In the genomic region with DNA sequence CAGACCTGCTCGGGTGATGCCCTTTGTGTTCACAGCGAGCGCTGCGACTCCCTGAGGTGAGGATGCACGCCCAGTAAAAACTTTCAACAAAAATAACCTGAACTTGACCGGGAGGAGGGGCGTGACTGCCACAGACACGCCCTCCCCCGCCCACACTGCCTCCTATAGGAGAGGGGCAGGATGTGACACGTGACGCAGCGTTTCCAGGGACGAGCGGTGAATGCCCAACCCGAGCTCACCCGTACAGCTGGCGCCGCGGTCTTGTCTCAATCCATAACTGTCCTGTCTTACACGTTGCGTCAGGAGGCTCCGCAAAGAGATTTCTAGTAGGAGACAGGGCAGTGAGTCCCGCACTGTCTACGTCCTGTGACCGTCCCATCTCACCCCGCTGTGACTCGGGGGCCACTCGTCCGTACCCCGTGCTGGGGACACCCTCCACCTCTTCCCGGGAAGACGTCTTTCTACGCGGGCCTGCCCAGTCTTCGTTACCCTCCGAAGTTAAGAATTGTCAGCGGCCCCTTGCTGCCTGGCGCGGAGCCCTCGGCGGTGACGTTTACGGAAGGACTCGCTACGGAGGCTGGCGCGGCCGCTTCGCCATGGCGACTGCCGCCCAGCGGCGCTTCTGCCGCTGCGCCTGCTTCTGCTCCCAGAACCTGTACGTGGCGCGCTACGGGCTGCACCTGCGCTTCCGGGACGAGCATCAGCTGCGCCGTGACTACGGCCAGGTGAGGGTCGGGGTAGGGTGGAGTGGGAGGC, we compare ENCODE assay signal across 8 mouse cellular contexts. TPM values are rescaled to one million over a fixed set of nuclear protein-coding genes. Genes with fewer than 3 reads are reported as not detected.
DNase-seq lines count a peak whose midpoint lies in the region; ATAC-seq and TF ChIP-seq lines count a peak whose summit lies in the region.

Ogfod2 (plus strand) TSS at position 556 of the 756 bp plus-strand sequence.

- H3K9me3 ChIP-seq in forebrain, embryonic 10.5 days = no peaks in the 10 kb centered on the region
- no peaks in the 10 kb centered on the region for H3K9me3 ChIP-seq in heart, embryonic 15.5 days (replicated peaks)
- H3K9me3 ChIP-seq in liver, embryonic 14.5 days (ENCODE audit: control insufficient read depth, low read length) = no peaks in the 10 kb centered on the region
- no peaks in the 10 kb centered on the region for H3K9me3 ChIP-seq in neural tube, embryonic 11.5 days (ENCODE audit: control insufficient read depth, low read length)
- H3K9me3 ChIP-seq in stomach, postnatal 0 days (ENCODE audit: control insufficient read depth, low read length) = no peaks in the 10 kb centered on the region

- H3K27ac ChIP-seq in forebrain, embryonic 10.5 days = peak within 1 kb of the TSS; percentile 94
- H3K27ac ChIP-seq in heart, embryonic 15.5 days = peak within 1 kb of the TSS; percentile 91
- peak within 1 kb of the TSS; percentile 87 for H3K27ac ChIP-seq in liver, embryonic 14.5 days
- H3K27ac ChIP-seq in neural tube, embryonic 11.5 days (ENCODE audit: low read depth, low read length) = peak within 1 kb of the TSS; percentile 64; the same call in 1 of the 2 replicates
- H3K27ac ChIP-seq in stomach, postnatal 0 days (replicated peaks) = peak within 1 kb of the TSS; percentile 89

- peak within 1 kb of the TSS; percentile 69 for H3K9ac ChIP-seq in heart, embryonic 15.5 days
- H3K9ac ChIP-seq in liver, embryonic 14.5 days (replicated peaks) = peak within 1 kb of the TSS; percentile 85
- peak within 1 kb of the TSS; percentile 71 for H3K9ac ChIP-seq in neural tube, embryonic 11.5 days (ENCODE audit: low read length)
- H3K9ac ChIP-seq in stomach, postnatal 0 days (ENCODE audit: low read length) = peak within 1 kb of the TSS; percentile 77

- peak; percentile 91 to 92 for DNase-seq in CD8-positive naive resting alpha-beta T cell, adult 2 months (ENCODE audit: low read depth in 2 of 2, low spot score in 2 of 2)
- peak; percentile 95 for DNase-seq in c-Kit-positive CD71-negative TER-119-negative erythroid progenitor cells, embryonic 14.5 days (ENCODE audit: low read depth)
- DNase-seq in forebrain, embryonic 10.5 days (ENCODE audit: extremely low spot score, low spot score) = peak; percentile 98
- peak; percentile 97 to 98 for DNase-seq in kidney, postnatal 25 days
- peak; percentile 94 to 95 (median 95) for DNase-seq in liver, embryonic 14.5 days (ENCODE audit: low read depth in 3 of 3, low spot score in 3 of 3)
- DNase-seq in neural tube, embryonic 11.5 days (ENCODE audit: low spot score) = peak; percentile 96
- peak; percentile 99 for DNase-seq in stomach, postnatal 0 days (ENCODE audit: low spot score)

- TF ChIP-seq CTCF in liver, embryonic 14.5 days (IDR thresholded peaks at IDR 0.05; ENCODE audit: low read depth) = peak; percentile 69
- TF ChIP-seq CTCF in stomach, postnatal 0 days (IDR thresholded peaks at IDR 0.05; ENCODE audit: low read depth) = peak; percentile 73

- peaks cover 14% of the 10 kb centered on the region for H3K36me3 ChIP-seq in forebrain, embryonic 10.5 days (replicated peaks)
- H3K36me3 ChIP-seq in heart, embryonic 15.5 days = no peaks in the 10 kb centered on the region
- H3K36me3 ChIP-seq in liver, embryonic 14.5 days (replicated peaks; ENCODE audit: control insufficient read depth, insufficient read depth, low read depth) = no peaks in the 10 kb centered on the region; the same call in 1 of the 2 replicates
- no peaks in the 10 kb centered on the region; the same call in 1 of the 2 replicates for H3K36me3 ChIP-seq in neural tube, embryonic 11.5 days (ENCODE audit: control insufficient read depth, insufficient read depth, low read length)
- H3K36me3 ChIP-seq in stomach, postnatal 0 days (ENCODE audit: control insufficient read depth, insufficient read depth, low read length) = no peaks in the 10 kb centered on the region

- ATAC-seq in heart, embryonic 15.5 days (replicated peaks; ENCODE audit: insufficient number of reproducible peaks, insufficient read depth, low FRiP score, low read depth) = peak; percentile 96
- ATAC-seq in liver, embryonic 14.5 days (ENCODE audit: insufficient read depth) = peak; percentile 96
- peak; percentile 95 for ATAC-seq in neural tube, embryonic 11.5 days (ENCODE audit: insufficient read depth, low FRiP score, low TSS enrichment)
- peak; percentile 97 for ATAC-seq in stomach, postnatal 0 days (ENCODE audit: low FRiP score, low TSS enrichment)

- WGBS in forebrain, embryonic 10.5 days = 1% methylated on average over 66 of the region's 66 CpGs
- under 1% methylated on average over 66 of the region's 66 CpGs for WGBS in heart, embryonic 15.5 days
- under 1% methylated on average over 66 of the region's 66 CpGs for WGBS in liver, embryonic 14.5 days (ENCODE audit: insufficient replicate concordance)
- 2% methylated on average over 66 of the region's 66 CpGs for WGBS in neural tube, embryonic 11.5 days
- WGBS in stomach, postnatal 0 days = 0% methylated on average over 66 of the region's 66 CpGs

- peaks cover 38% of the 10 kb centered on the region for H3K4me1 ChIP-seq in forebrain, embryonic 10.5 days
- H3K4me1 ChIP-seq in heart, embryonic 15.5 days (replicated peaks) = peaks cover 29% of the 10 kb centered on the region
- H3K4me1 ChIP-seq in liver, embryonic 14.5 days (replicated peaks; ENCODE audit: control insufficient read depth in 2 of 2, insufficient read depth in 2 of 2, low read length in 1 of 2) = peaks cover 7 to 19% of the 10 kb centered on the region in 2 experiments
- H3K4me1 ChIP-seq in neural tube, embryonic 11.5 days (ENCODE audit: control insufficient read depth, insufficient read depth, low read length) = peaks cover 14% of the 10 kb centered on the region
- H3K4me1 ChIP-seq in stomach, postnatal 0 days (replicated peaks; ENCODE audit: control insufficient read depth, insufficient read depth) = peaks cover 6% of the 10 kb centered on the region; the same call in 1 of the 2 replicates

- peak within 1 kb of the TSS; percentile 93 for H3K4me3 ChIP-seq in forebrain, embryonic 10.5 days
- peak within 1 kb of the TSS; percentile 72 for H3K4me3 ChIP-seq in heart, embryonic 15.5 days
- peak within 1 kb of the TSS; percentile 86 to 91 for H3K4me3 ChIP-seq in liver, embryonic 14.5 days (ENCODE audit: insufficient read depth in 1 of 2, low read depth in 2 of 2, low read length in 2 of 2)
- H3K4me3 ChIP-seq in neural tube, embryonic 11.5 days (ENCODE audit: low read depth, low read length) = peak within 1 kb of the TSS; percentile 86
- peak within 1 kb of the TSS; percentile 87 for H3K4me3 ChIP-seq in stomach, postnatal 0 days (ENCODE audit: low read depth, low read length)

- TF ChIP-seq EP300 in liver, embryonic 14.5 days (IDR thresholded peaks at IDR 0.05; ENCODE audit: low read depth) = no peak
- no peak for TF ChIP-seq EP300 in stomach, postnatal 0 days (optimal IDR thresholded peaks at IDR 0.05)

- H3K27me3 ChIP-seq in forebrain, embryonic 10.5 days (ENCODE audit: poor library complexity, severe bottlenecking) = no peaks in the 10 kb centered on the region
- no peaks in the 10 kb centered on the region for H3K27me3 ChIP-seq in heart, embryonic 15.5 days
- H3K27me3 ChIP-seq in liver, embryonic 14.5 days (ENCODE audit: control insufficient read depth, insufficient read depth, low read length) = no peaks in the 10 kb centered on the region
- no peaks in the 10 kb centered on the region for H3K27me3 ChIP-seq in neural tube, embryonic 11.5 days (ENCODE audit: control insufficient read depth, insufficient read depth, low read length)
- H3K27me3 ChIP-seq in stomach, postnatal 0 days (ENCODE audit: control insufficient read depth, insufficient read depth, low read length) = no peaks in the 10 kb centered on the region

- H3K4me2 ChIP-seq in heart, embryonic 15.5 days = peak within 1 kb of the TSS; percentile 81
- peak within 1 kb of the TSS; percentile 97 for H3K4me2 ChIP-seq in liver, embryonic 14.5 days (ENCODE audit: low read depth)
- H3K4me2 ChIP-seq in neural tube, embryonic 11.5 days (ENCODE audit: low read depth) = peak within 1 kb of the TSS; percentile 81
- H3K4me2 ChIP-seq in stomach, postnatal 0 days (replicated peaks; ENCODE audit: low read depth) = peak within 1 kb of the TSS; percentile 91

RNA-seq across cellular contexts. Expression of gene Ogfod2, which starts in this region (rescaled TPM):
- polyA plus RNA-seq in forebrain, embryonic 10.5 days (2016; fragmentation: Nextera tagmentation; extraction: Ambion mirVana) = 16.8 and 17.8 TPM in 2 replicates
- polyA plus RNA-seq in heart, embryonic 15.5 days (2015; fragmentation: Nextera tagmentation; extraction: Ambion mirVana) = 18.2 and 22.3 TPM in 2 replicates
- polyA plus RNA-seq in liver, embryonic 14.5 days (2012; rRNA removed) = 10.0 and 12.5 TPM in 2 replicates
- polyA plus RNA-seq in liver, embryonic 14.5 days (2014; fragmentation: Nextera tagmentation; extraction: Ambion mirVana) = 10.1 and 10.9 TPM in 2 replicates
- polyA plus RNA-seq in neural tube, embryonic 11.5 days (2014; fragmentation: Nextera tagmentation; extraction: Ambion mirVana) = 17.4 and 18.0 TPM in 2 replicates
- polyA plus RNA-seq in stomach, postnatal 0 days (2015; fragmentation: Nextera tagmentation; extraction: Ambion mirVana) = 19.0 and 21.0 TPM in 2 replicates

Comparison
In these comparisons a context has a peak if more than half of its experiments do, and no peak if none do; other contexts are left out.
1. Peak in every context shown above with its lines: DNase-seq, ATAC-seq, H3K4me3 ChIP-seq and H3K27ac ChIP-seq.